Mouse (Mus musculus) spleen, adult 18-20 months (tissue): ENCODE measurements around the gene Mat2b.
"Not testable (repeated sequence)": the region's sequence is repeated elsewhere in the genome, so short reads cannot be mapped to it uniquely, and the experiment has no call there.

Source experiments
- DNase-seq, 2 experiments: peaks; one replicate each; pipeline ENCODE4 v3.0.0; 2022; ENCODE audit warnings: mixed read lengths in 2 of 2

Mat2b gene

GRCm38 (mm10) chr11:40695103-40695502 lies at the start of gene Mat2b:
Mat2b (minus strand) TSS chr11:40695203.
- DNase-seq: no peak

- no peak for DNase-seq
These were observed 49.3 kb upstream of the Mat2b start for GRCm38 (mm10) chr11:40744348-40744747.

GRCm38 (mm10) chr11:40741605-40742262 lies 46.7 kb upstream of the Mat2b start:
- no peak for DNase-seq

- no peak for DNase-seq
These were observed 42.4 kb upstream of the Mat2b start for GRCm38 (mm10) chr11:40737369-40737768.

GRCm38 (mm10) chr11:40734251-40734752 lies 39.3 kb upstream of the Mat2b start:
- no peak for DNase-seq

- peak; percentile 81 to 85 for DNase-seq
These were observed 38.6 kb upstream of the Mat2b start, which contains the start of the genes Hmmr and Nudcd2 for GRCm38 (mm10) chr11:40733339-40734174. Hmmr (minus strand) TSS chr11:40733422. Nudcd2 (plus strand) TSS chr11:40733667.

- DNase-seq: no peak
These were observed 38.0 kb upstream of the Mat2b start for GRCm38 (mm10) chr11:40732997-40733338.

GRCm38 (mm10) chr11:40718324-40718723 lies 23.3 kb upstream of the Mat2b start:
- DNase-seq: no peak

- no peak for DNase-seq
These were observed 20.5 kb upstream of the Mat2b start for GRCm38 (mm10) chr11:40715524-40715923.

- no peak for DNase-seq
These were observed 18.9 kb upstream of the Mat2b start for GRCm38 (mm10) chr11:40713858-40714257.

- not testable (repeated sequence) for DNase-seq
These were observed 14.9 kb upstream of the Mat2b start for GRCm38 (mm10) chr11:40709899-40710298.

- peak; percentile 19 to 54 for DNase-seq
These were observed 504 bp downstream of the Mat2b start for GRCm38 (mm10) chr11:40694311-40695087.

GRCm38 (mm10) chr11:40693366-40693951 lies 1.5 kb downstream of the Mat2b start:
- peak; percentile 17 to 44 for DNase-seq

GRCm38 (mm10) chr11:40692511-40693365 lies 2.3 kb downstream of the Mat2b start:
- peak; percentile 88 to 90 for DNase-seq

GRCm38 (mm10) chr11:40692101-40692509 lies 2.9 kb downstream of the Mat2b start:
- DNase-seq: no peak

GRCm38 (mm10) chr11:40690444-40691127 lies 4.4 kb downstream of the Mat2b start:
- DNase-seq: no peak

- DNase-seq: no peak
These were observed 11.7 kb downstream of the Mat2b start for GRCm38 (mm10) chr11:40683295-40683694.

- DNase-seq: no peak
These were observed 12.5 kb downstream of the Mat2b start for GRCm38 (mm10) chr11:40682456-40682855.

GRCm38 (mm10) chr11:40677169-40677568 lies 17.8 kb downstream of the Mat2b start:
- no peak for DNase-seq

GRCm38 (mm10) chr11:40675014-40675730 lies 19.8 kb downstream of the Mat2b start:
- DNase-seq: no peak
